Mouse (Mus musculus): ENCODE results near the gene Stox2. TPM values are rescaled to one million over a fixed set of nuclear protein-coding genes. Genes with fewer than 3 reads are reported as not detected.
A peak's percentile ranks its signal among the peaks of the same experiment; 100 is the strongest.

Stox2 gene
- total and polyA plus RNA-seq, 2 experiments from 2014 or later: 39.9 to 85.6 TPM

DNA sequence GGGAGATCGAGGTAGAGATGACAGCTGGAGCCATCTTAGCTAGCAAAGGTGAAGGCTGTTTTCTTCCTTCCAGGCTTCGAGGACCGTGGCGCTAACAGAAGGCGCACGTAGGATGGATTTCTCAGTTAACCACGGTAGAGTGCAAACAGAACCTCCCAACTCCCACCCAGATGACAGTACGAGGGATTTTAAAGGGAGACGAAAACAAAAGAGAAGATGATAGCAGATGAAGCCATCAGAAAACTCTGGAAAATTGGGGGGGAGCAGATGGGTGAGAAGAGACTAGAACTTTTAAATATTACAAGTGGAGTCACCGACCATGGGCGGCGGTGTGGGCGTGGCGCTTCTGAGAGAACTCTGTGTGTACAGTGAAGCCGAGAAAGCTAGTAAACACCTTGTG is 202.0 kb downstream of the Stox2 start:
- Histone ChIP-seq H3K4me1 (ENCODE audit: insufficient read depth) (peaks cover 36% of the 10 kb centered on the region), H3K27ac (ENCODE audit: low read depth, low read length) (peak overlapping the region; percentile 79), H3K27me3 (ENCODE audit: insufficient read depth, low read length) (no peaks in the 10 kb centered on the region), H3K9ac (peak overlapping the region; percentile 45; the same call in 1 of the 2 replicates), H3K36me3 (ENCODE audit: insufficient read depth) (no peaks in the 10 kb centered on the region), H3K4me3 (ENCODE audit: low read depth, low read length) (peak overlapping the region; percentile 35; the same call in 1 of the 2 replicates), H3K9me3 (ENCODE audit: low read length) (no peaks in the 10 kb centered on the region), H3K4me2 (ENCODE audit: low read depth) (peak overlapping the region; percentile 58)
- 56% methylated on average over 15 of the region's 15 CpGs for WGBS
- DNase-seq (no peak), ATAC-seq (no peak)
- no peak for TF ChIP-seq CTCF (IDR thresholded peaks at IDR 0.05; ENCODE audit: low read depth)

DNA sequence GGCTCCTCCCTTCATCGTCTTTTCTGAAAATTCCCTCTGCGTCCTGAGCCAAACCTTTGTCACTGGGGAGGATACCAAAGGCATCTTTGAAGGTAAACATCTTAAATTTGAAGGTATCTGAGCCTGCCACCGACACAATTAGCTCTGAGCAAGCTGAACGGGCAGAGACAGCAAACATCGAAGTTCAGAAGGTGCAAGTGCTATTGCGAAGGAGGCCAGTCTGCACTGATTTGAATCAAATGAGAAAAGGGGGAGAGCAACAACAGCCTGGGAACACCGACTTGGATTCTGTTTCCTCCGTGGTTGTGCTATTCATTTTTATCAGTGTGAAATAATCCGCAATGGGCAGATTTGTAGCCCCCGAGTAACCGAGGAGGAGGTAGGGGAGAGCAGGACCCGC is 202.5 kb downstream of the Stox2 start:
- H3K27me3 ChIP-seq (ENCODE audit: insufficient read depth, low read length): no peaks in the 10 kb centered on the region
- WGBS: 14% methylated on average over 12 of the region's 12 CpGs
- TF ChIP-seq CTCF (IDR thresholded peaks at IDR 0.05; ENCODE audit: low read depth): no peak
- H3K9me3 ChIP-seq (ENCODE audit: low read length): no peaks in the 10 kb centered on the region
- H3K36me3 ChIP-seq (ENCODE audit: insufficient read depth): no peaks in the 10 kb centered on the region
- peak overlapping the region; percentile 79 for H3K27ac ChIP-seq (ENCODE audit: low read depth, low read length)
- H3K4me1 ChIP-seq (ENCODE audit: insufficient read depth): peaks cover 36% of the 10 kb centered on the region
- DNase-seq: no peak
- H3K4me2 ChIP-seq (ENCODE audit: low read depth): peak overlapping the region; percentile 58
- no peak for ATAC-seq
- H3K4me3 ChIP-seq (ENCODE audit: low read depth, low read length): peak overlapping the region; percentile 35
- H3K9ac ChIP-seq: peak overlapping the region; percentile 45

DNA sequence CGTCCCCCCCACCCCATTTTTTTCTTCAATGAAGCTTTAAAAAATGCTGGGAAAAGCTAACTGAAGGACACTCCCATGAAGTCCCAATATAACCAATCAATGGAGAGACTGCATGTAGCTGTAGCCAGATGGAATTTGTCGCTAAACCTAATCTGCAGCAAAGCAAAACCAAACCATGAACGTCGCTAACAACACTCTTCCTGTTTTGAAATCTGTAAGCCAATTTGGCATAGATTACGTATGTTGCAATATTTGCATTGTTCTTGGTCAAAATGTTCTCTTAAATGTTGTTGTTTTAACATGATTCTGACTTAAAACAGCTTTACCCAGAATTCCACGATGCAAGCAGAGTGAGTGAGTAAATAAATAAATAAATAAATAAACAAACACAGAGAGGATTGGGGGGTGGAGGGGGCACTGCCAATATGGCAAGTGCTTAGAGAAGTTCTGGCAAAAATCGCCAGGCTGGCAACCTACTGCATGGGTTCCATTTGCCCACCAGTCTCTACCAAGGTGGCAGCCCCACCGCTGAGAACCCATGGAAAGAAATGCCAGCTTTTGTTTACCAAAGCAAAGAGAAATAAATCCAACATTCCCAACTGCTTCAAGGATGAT is 203.0 kb downstream of the Stox2 start:
- H3K4me1 ChIP-seq (ENCODE audit: insufficient read depth): peaks cover 36% of the 10 kb centered on the region
- peak; percentile 81 for ATAC-seq

DNA sequence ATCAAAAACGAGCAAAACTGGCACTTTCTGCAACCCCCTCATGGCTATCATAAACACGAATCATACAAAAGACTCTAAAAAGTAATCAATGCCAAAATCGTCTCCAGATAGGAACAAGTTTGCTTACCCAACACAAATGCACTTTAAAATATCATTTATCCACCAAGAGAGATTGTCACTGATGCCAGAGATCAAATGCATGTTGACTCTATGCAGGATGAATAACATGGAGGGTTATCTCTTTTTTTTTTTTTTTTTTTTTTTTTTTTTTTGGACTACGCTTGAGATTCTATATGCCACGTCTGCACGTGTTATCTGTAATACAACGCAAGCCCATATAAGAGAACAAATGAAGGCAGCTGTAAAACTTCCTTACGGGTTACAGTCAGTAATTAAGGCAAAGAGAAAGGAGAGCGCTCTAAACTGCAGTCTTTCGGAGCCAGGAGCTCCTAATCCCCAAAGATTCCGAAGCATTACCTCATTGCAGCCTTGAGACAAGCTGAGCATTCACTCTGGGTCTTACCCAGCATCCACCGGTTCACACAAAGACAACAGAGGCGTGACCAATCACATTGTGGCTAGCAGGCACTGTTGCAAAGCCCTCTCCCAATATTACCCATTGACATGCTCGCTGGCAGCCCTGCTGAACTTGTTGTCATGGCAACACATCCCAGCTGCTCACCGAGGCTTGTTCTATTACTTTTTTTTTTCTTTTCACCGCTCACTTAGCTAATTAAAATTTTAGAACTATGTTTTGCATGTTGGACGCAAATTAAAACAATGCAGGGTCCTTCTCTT is 203.8 kb downstream of the Stox2 start:
- WGBS: 2% methylated on average over 17 of the region's 17 CpGs
- peak overlapping the region; percentile 45 for H3K9ac ChIP-seq
- ATAC-seq (peak; percentile 98), DNase-seq (peak; percentile 94)
- no peaks in the 10 kb centered on the region for H3K9me3 ChIP-seq (ENCODE audit: low read length)
- H3K4me3 ChIP-seq (ENCODE audit: low read depth, low read length): peak overlapping the region; percentile 35
- H3K4me1 ChIP-seq (ENCODE audit: insufficient read depth): peaks cover 36% of the 10 kb centered on the region
- TF ChIP-seq CTCF (IDR thresholded peaks at IDR 0.05; ENCODE audit: low read depth): no peak
- no peaks in the 10 kb centered on the region for H3K27me3 ChIP-seq (ENCODE audit: insufficient read depth, low read length)
- H3K4me2 ChIP-seq (ENCODE audit: low read depth): peak overlapping the region; percentile 58
- H3K36me3 ChIP-seq (ENCODE audit: insufficient read depth): no peaks in the 10 kb centered on the region
- H3K27ac ChIP-seq (ENCODE audit: low read depth, low read length): peak overlapping the region; percentile 79

More for the DNA sequence above, 203.0 kb downstream of the Stox2 start:
- DNase-seq: peak; percentile 62
- 4% methylated on average over 8 of the region's 8 CpGs for WGBS
- H3K9me3 ChIP-seq (ENCODE audit: low read length): no peaks in the 10 kb centered on the region
- H3K4me2 ChIP-seq (ENCODE audit: low read depth): peak overlapping the region; percentile 58
- H3K27me3 ChIP-seq (ENCODE audit: insufficient read depth, low read length): no peaks in the 10 kb centered on the region
- H3K4me3 ChIP-seq (ENCODE audit: low read depth, low read length): peak overlapping the region; percentile 35
- no peaks in the 10 kb centered on the region for H3K36me3 ChIP-seq (ENCODE audit: insufficient read depth)
- H3K9ac ChIP-seq: peak overlapping the region; percentile 45
- H3K27ac ChIP-seq (ENCODE audit: low read depth, low read length): peak overlapping the region; percentile 79
- TF ChIP-seq CTCF (IDR thresholded peaks at IDR 0.05; ENCODE audit: low read depth): no peak

DNA sequence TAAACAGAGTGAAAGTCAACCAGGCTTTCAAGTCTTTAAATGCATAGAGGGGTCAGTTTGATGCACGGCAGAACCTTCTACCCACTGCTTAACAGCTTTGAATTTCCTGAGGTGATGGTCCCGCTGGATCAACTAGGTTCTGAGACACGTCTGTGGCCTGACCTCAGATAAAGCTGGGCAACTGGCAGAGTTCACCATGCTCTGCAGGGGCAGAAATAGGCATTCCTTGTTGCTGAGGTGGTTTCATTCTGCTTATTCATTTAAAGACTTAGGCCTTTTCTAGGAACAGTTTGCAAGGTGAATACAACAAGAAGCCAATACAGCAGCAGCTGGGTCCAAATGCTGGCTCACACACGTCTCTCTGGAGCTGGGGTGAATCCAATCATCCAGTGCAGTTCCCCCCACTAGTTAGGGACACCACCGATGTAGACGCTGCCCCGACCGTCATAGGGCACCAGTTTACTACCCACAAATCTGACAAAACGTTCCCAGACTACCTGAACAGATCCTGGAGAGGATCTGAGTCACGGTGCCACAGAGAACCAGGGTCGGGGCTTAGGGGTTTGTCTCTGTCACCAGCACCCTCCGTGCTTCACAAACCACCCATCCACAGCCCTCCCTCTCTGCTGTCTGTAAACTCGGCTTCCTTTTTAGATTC is 204.6 kb downstream of the Stox2 start:
- H3K27ac ChIP-seq (ENCODE audit: low read depth, low read length): peak overlapping the region; percentile 79
- H3K36me3 ChIP-seq (ENCODE audit: insufficient read depth): no peaks in the 10 kb centered on the region
- H3K4me3 ChIP-seq (ENCODE audit: low read depth, low read length): peak overlapping the region; percentile 35
- ATAC-seq (no peak), DNase-seq (peak; percentile 23)
- H3K9ac ChIP-seq: peak overlapping the region; percentile 45
- 11% methylated on average over 13 of the region's 13 CpGs for WGBS
- H3K9me3 ChIP-seq (ENCODE audit: low read length): no peaks in the 10 kb centered on the region
- TF ChIP-seq CTCF (IDR thresholded peaks at IDR 0.05; ENCODE audit: low read depth): no peak
- peak overlapping the region; percentile 58 for H3K4me2 ChIP-seq (ENCODE audit: low read depth)
- peaks cover 36% of the 10 kb centered on the region for H3K4me1 ChIP-seq (ENCODE audit: insufficient read depth)
- no peaks in the 10 kb centered on the region for H3K27me3 ChIP-seq (ENCODE audit: insufficient read depth, low read length)

DNA sequence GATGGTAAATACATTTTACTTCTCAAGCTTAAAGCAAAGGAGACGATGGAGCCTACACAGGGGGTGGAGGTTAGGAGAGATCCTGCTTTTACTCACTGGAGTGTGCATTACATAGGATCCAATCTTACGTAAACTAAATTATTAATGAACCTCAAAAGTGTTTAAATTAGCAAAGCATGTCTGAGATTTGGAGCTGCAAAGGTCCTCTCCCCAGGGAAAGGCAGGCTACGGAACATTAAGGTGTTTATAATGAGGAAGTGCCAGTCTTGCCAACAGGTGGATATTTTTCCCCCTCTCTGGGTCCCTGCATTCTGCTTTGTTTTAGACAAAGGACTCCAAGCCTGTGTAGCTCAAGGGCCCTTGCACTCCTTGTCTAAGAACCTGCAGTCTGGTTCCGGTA is 205.3 kb downstream of the Stox2 start:
- Histone ChIP-seq H3K27ac (ENCODE audit: low read depth, low read length) (no peak overlapping the region), H3K9me3 (ENCODE audit: low read length) (no peaks in the 10 kb centered on the region), H3K36me3 (ENCODE audit: insufficient read depth) (no peaks in the 10 kb centered on the region), H3K4me2 (ENCODE audit: low read depth) (peak overlapping the region; percentile 58), H3K4me3 (ENCODE audit: low read depth, low read length) (no peak overlapping the region), H3K9ac (no peak overlapping the region), H3K27me3 (ENCODE audit: insufficient read depth, low read length) (no peaks in the 10 kb centered on the region), H3K4me1 (ENCODE audit: insufficient read depth) (peaks cover 36% of the 10 kb centered on the region)
- no peak for DNase-seq
- WGBS: 19% methylated on average over 4 of the region's 4 CpGs
- ATAC-seq: no peak
- no peak for TF ChIP-seq CTCF (IDR thresholded peaks at IDR 0.05; ENCODE audit: low read depth)
